ENCODE assay signal across 10 mouse cellular contexts in genomic region chr8:122347811-122348552, GRCm38 (mm10). TPM values are rescaled to one million over a fixed set of nuclear protein-coding genes. Genes with fewer than 3 reads are reported as not detected.
DNase-seq lines count a peak whose midpoint lies in the region; ATAC-seq and TF ChIP-seq lines count a peak whose summit lies in the region.
"Had no signal": no experiment of that assay in that cellular context is flagged by ENCODE, and none has a peak within 500 bp of the region (broad histone marks: within the 10 kb centered on the region; RNA-seq: fewer than 3 reads in every experiment).

No protein-coding gene starts in this region.

- ATAC-seq in heart, embryonic 11.5 days (replicated peaks; ENCODE audit: insufficient number of reproducible peaks, low FRiP score, low TSS enrichment), result no peak
- ATAC-seq in Patski, result peak; percentile 44
- no peak for ATAC-seq in granulocyte monocyte progenitor cell, adult 5-6 weeks (replicated peaks; ENCODE audit: poor library complexity, severe bottlenecking)
- no peak for ATAC-seq in stomach, postnatal 0 days (ENCODE audit: low FRiP score, low TSS enrichment)

- H3K27me3 ChIP-seq in heart, embryonic 11.5 days (ENCODE audit: control insufficient read depth, insufficient read depth, low read length), result no peaks in the 10 kb centered on the region
- no peaks in the 10 kb centered on the region for H3K27me3 ChIP-seq in Patski
- H3K27me3 ChIP-seq in stomach, postnatal 0 days (ENCODE audit: control insufficient read depth, insufficient read depth, low read length), result no peaks in the 10 kb centered on the region

- H3K4me2 ChIP-seq in heart, embryonic 11.5 days, result no peak overlapping the region
- no peak overlapping the region for H3K4me2 ChIP-seq in stomach, postnatal 0 days (replicated peaks; ENCODE audit: low read depth)
- H3K4me2 ChIP-seq: lung, embryonic 14.5 days had no signal

- intact Hi-C loops in left cerebral cortex, postnatal 36 days (cut with DNase I), result no loop called here

- peaks cover 47% of the 10 kb centered on the region for H3K4me1 ChIP-seq in heart, embryonic 11.5 days (ENCODE audit: control insufficient read depth, insufficient read depth, low read length)
- H3K4me1 ChIP-seq in stomach, postnatal 0 days (replicated peaks; ENCODE audit: control insufficient read depth, insufficient read depth), result no peaks in the 10 kb centered on the region; the same call in 1 of the 2 replicates

- no peak overlapping the region for H3K9ac ChIP-seq in heart, embryonic 11.5 days (ENCODE audit: low read depth, low read length)
- no peak overlapping the region for H3K9ac ChIP-seq in stomach, postnatal 0 days (ENCODE audit: low read length)
- H3K9ac ChIP-seq: lung, embryonic 14.5 days had no signal

- in situ Hi-C loops in Patski (cut with MboI; ENCODE audit: low pct_unique_long_range_greater_than_20kb), result loop anchor here (10.0 kb wide), 1 partner anchor 183 kb away; no protein-coding TSS in a partner anchor

- no peak for TF ChIP-seq EP300 in stomach, postnatal 0 days (optimal IDR thresholded peaks at IDR 0.05)

- no peak overlapping the region for H3K27ac ChIP-seq in heart, embryonic 11.5 days (ENCODE audit: low read depth, low read length)
- no peak overlapping the region for H3K27ac ChIP-seq in stomach, postnatal 0 days (replicated peaks)

- POLR2A ChIA-PET in Patski (lab: Charles Lee), result interaction anchor here (1.0 kb wide), 1 partner anchor 22 kb away, joined by 3 read pairs; no protein-coding TSS in a partner anchor

- WGBS in heart, embryonic 11.5 days (ENCODE audit: insufficient replicate concordance), result 62% methylated on average over 5 of the region's 5 CpGs
- WGBS in stomach, postnatal 0 days, result 61% methylated on average over 5 of the region's 5 CpGs

- H3K9me3 ChIP-seq in heart, embryonic 11.5 days (replicated peaks; ENCODE audit: control insufficient read depth, low read length), result no peaks in the 10 kb centered on the region
- H3K9me3 ChIP-seq in stomach, postnatal 0 days (ENCODE audit: control insufficient read depth, low read length), result no peaks in the 10 kb centered on the region

- no peak for TF ChIP-seq CTCF in Patski (IDR thresholded peaks at IDR 0.05)
- TF ChIP-seq CTCF in stomach, postnatal 0 days (IDR thresholded peaks at IDR 0.05; ENCODE audit: low read depth), result no peak

- peak; percentile 91 for DNase-seq in heart, adult 11 months
- DNase-seq in Patski (ENCODE audit: low read depth, low spot score), result peak; percentile 58
- DNase-seq in cerebellum, postnatal 36 days, result peak; percentile 89 to 91
- DNase-seq in left cerebral cortex, postnatal 36 days (ENCODE audit: low spot score in 2 of 2), result peak; percentile 66 to 68
- no peak for DNase-seq in stomach, postnatal 0 days (ENCODE audit: low spot score)
- DNase-seq in kidney, adult 18-20 months, result no peak
- DNase-seq: lung, embryonic 14.5 days had no signal

- no peaks in the 10 kb centered on the region for H3K36me3 ChIP-seq in heart, embryonic 11.5 days (ENCODE audit: control insufficient read depth, insufficient read depth, low read length)
- no peaks in the 10 kb centered on the region for H3K36me3 ChIP-seq in stomach, postnatal 0 days (ENCODE audit: control insufficient read depth, insufficient read depth, low read length)

- no peak overlapping the region for H3K4me3 ChIP-seq in heart, embryonic 11.5 days (ENCODE audit: low read depth, low read length)
- H3K4me3 ChIP-seq in stomach, postnatal 0 days (ENCODE audit: low read depth, low read length), result no peak overlapping the region

- CTCF ChIA-PET in Patski (lab: Charles Lee), result interaction anchor here (0.9 to 1.5 kb wide), 5 partner anchors 15 to 75 kb away, joined by 3 to 7 read pairs (median 3); no protein-coding TSS in a partner anchor

RNA-seq across cellular contexts. Expression of gene Trhr2, which starts 12.6 kb away (rescaled TPM):
- not detected in 2 replicates for polyA plus RNA-seq in heart, embryonic 11.5 days (2014; fragmentation: Nextera tagmentation; extraction: Ambion mirVana)
- 0.23 TPM for polyA plus RNA-seq in Patski (2021)
- 1 to 10 TPM; 8.0 to 9.2 TPM for total RNA-seq in left cerebral cortex, postnatal 36 days (2021)
- not detected in 2 replicates for total RNA-seq in granulocyte monocyte progenitor cell, adult 5-6 weeks (2014; fragmentation: Nextera tagmentation)
- total RNA-seq in granulocyte monocyte progenitor cell, adult 5-6 weeks (2017), result not detected in 2 replicates
- not detected in 2 replicates for polyA plus RNA-seq in stomach, postnatal 0 days (2015; fragmentation: Nextera tagmentation; extraction: Ambion mirVana)
- polyA plus RNA-seq: lung, embryonic 14.5 days; stomach, embryonic 14.5 days had no signal

RNA-seq across cellular contexts. Expression of gene Zc3h18, which starts 28.4 kb away (rescaled TPM):
- polyA plus RNA-seq in heart, embryonic 11.5 days (2014; fragmentation: Nextera tagmentation; extraction: Ambion mirVana), result 22.2 and 26.8 TPM in 2 replicates
- polyA plus RNA-seq in Patski (2021), result 54.1 TPM
- 10 to 100 TPM; 38.8 to 49.9 TPM for total RNA-seq in left cerebral cortex, postnatal 36 days (2021)
- 42.9 and 43.9 TPM in 2 replicates for total RNA-seq in granulocyte monocyte progenitor cell, adult 5-6 weeks (2014; fragmentation: Nextera tagmentation)
- 66.9 and 67.0 TPM in 2 replicates for total RNA-seq in granulocyte monocyte progenitor cell, adult 5-6 weeks (2017)
- polyA plus RNA-seq in stomach, postnatal 0 days (2015; fragmentation: Nextera tagmentation; extraction: Ambion mirVana), result 19.4 and 19.8 TPM in 2 replicates

Comparison
In these comparisons a context has a peak if more than half of its experiments do, and no peak if none do; other contexts are left out.
1. DNase-seq: peak in heart, adult 11 months (single experiment), Patski (single experiment), cerebellum, postnatal 36 days (2 of 2) and left cerebral cortex, postnatal 36 days (2 of 2); none in stomach, postnatal 0 days (single experiment) and kidney, adult 18-20 months (single experiment).